Mouse (Mus musculus): ENCODE data around the gene Prr5l. TPM values are rescaled to one million over a fixed set of nuclear protein-coding genes. Genes with fewer than 3 reads are reported as not detected.
A peak's percentile ranks its signal among the peaks of the same experiment; 100 is the strongest.

Gene Prr5l
- total and polyA plus RNA-seq, 3 experiments, result 0.89 to 3.4 (median 1.4) TPM

DNA sequence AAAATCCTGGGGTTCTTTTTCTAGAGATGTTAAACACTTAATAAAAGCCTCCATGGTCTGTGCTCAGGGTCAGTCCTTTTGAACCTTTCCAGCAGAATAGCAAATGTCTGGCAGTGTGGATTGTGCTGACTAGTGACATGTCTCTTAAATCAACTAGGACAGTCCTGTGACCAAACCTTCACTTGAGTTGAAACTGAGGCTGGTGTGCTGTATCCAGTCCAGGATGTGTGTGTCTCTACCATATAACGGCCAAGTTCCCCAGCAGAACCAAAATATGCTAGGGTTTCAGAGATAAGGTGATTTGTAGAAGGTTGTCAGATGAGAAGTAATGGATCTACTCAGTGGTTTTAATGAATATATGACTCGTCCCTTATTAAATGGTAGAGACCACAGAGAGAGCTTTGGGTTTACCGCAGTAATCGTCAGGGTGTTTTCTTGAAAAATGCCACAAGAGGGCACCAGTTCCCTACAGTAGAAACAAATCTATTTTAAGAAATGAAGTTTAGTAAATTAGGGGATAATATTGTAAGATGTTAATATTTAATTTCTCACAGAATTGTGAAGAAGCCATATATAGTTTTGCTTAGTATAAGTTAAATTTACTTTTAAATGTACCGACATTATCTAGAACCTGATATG, 189.1 kb downstream of the Prr5l start:
- no peaks in the 10 kb centered on the region for H3K79me2 ChIP-seq (replicated peaks; ENCODE audit: control insufficient read depth, insufficient read depth, low read length)
- H3K9ac ChIP-seq (ENCODE audit: low read depth, low read length), result no peak overlapping the region
- H3K4me1 ChIP-seq (ENCODE audit: control insufficient read depth, insufficient read depth, low read length), result no peaks in the 10 kb centered on the region
- WGBS, result 46% methylated on average over 5 of the region's 5 CpGs
- H3K4me3 ChIP-seq, result no peak overlapping the region
- H3K27ac ChIP-seq, result no peak overlapping the region
- TF ChIP-seq POLR2A (IDR thresholded peaks at IDR 0.05; ENCODE audit: insufficient read depth, low read depth, low read length) (no peak), EP300 (IDR thresholded peaks at IDR 0.05; ENCODE audit: insufficient read depth, low read depth, low read length) (no peak), CTCF (IDR thresholded peaks at IDR 0.05) (peak; percentile 86)
- H3K27me3 ChIP-seq (ENCODE audit: control insufficient read depth, insufficient read depth, low read length), result no peaks in the 10 kb centered on the region
- peaks cover 8% of the 10 kb centered on the region for H3K36me3 ChIP-seq (ENCODE audit: control insufficient read depth, insufficient read depth, low read length)
- DNase-seq, result no peak
- intact Hi-C loops (cut with DNase I), result loop anchor here (2.0 kb wide), 2 partner anchors 135 to 177 kb away; no protein-coding TSS in a partner anchor

DNA sequence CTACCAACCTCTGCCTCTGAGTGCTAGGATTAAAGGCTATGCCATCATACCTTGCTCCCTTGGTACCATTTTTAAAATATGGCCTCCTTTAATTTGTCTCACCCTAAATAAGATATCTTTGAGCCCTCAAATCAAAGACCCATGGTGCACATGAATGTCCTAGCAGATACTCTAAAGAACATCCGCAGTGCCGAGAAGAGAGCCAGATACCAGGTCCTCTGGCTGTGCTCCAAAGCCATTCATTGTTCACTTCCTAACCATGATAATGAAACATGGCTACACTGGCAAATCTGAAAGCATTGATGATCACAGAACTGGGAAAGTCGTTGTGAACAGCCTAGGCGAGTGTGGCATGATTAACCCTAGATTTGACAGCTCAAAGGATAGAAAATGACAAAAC, 189.8 kb downstream of the Prr5l start:
- H3K27ac ChIP-seq, result no peak overlapping the region
- H3K4me3 ChIP-seq, result no peak overlapping the region
- no peaks in the 10 kb centered on the region for H3K4me1 ChIP-seq (ENCODE audit: control insufficient read depth, insufficient read depth, low read length)
- TF ChIP-seq CTCF (IDR thresholded peaks at IDR 0.05), result no peak
- TF ChIP-seq EP300 (IDR thresholded peaks at IDR 0.05; ENCODE audit: insufficient read depth, low read depth, low read length), result no peak
- TF ChIP-seq POLR2A (IDR thresholded peaks at IDR 0.05; ENCODE audit: insufficient read depth, low read depth, low read length), result no peak
- no peaks in the 10 kb centered on the region for H3K79me2 ChIP-seq (replicated peaks; ENCODE audit: control insufficient read depth, insufficient read depth, low read length)
- DNase-seq, result no peak
- H3K27me3 ChIP-seq (ENCODE audit: control insufficient read depth, insufficient read depth, low read length), result no peaks in the 10 kb centered on the region
- peaks cover 8% of the 10 kb centered on the region for H3K36me3 ChIP-seq (ENCODE audit: control insufficient read depth, insufficient read depth, low read length)
- no peak overlapping the region for H3K9ac ChIP-seq (ENCODE audit: low read depth, low read length)
- intact Hi-C loops (cut with DNase I), result no loop called here
- 26% methylated on average over 4 of the region's 4 CpGs for WGBS

DNA sequence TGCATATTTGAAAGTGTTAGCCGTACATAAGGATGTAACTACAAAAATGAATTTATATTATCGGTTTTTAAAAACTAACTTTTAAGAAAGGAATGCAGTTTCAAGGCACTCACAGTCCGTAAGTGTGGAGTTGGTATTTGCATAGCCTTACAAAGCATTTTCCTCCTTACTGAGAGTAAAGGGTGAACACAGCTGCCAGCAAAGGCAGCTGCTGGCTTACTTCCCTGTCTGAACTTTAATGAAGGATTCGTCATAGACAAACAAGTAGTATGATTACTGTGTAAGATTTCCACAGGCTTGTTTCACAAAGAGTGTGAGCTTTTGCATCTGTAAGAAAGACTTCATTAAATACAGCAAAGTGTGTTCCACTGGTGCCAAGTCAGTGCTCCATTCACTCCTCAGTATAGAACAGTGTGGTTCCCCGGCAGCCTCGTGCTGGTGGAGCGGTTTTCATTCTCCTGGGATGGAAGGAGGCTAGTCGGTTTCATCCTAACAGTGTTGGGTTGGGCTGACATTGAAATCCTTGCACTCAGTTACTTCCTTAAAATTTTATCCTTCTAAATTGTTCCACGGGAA, 192.5 kb downstream of the Prr5l start:
- Histone ChIP-seq H3K9ac (ENCODE audit: low read depth, low read length) (no peak overlapping the region), H3K36me3 (ENCODE audit: control insufficient read depth, insufficient read depth, low read length) (peaks cover 8% of the 10 kb centered on the region), H3K4me3 (no peak overlapping the region), H3K27me3 (ENCODE audit: control insufficient read depth, insufficient read depth, low read length) (no peaks in the 10 kb centered on the region), H3K4me1 (ENCODE audit: control insufficient read depth, insufficient read depth, low read length) (no peaks in the 10 kb centered on the region), H3K27ac (no peak overlapping the region), H3K79me2 (replicated peaks; ENCODE audit: control insufficient read depth, insufficient read depth, low read length) (peaks cover 3% of the 10 kb centered on the region; the same call in 1 of the 2 replicates)
- WGBS, result 86% methylated on average over 9 of the region's 9 CpGs
- intact Hi-C loops (cut with DNase I), result no loop called here
- no peak for TF ChIP-seq POLR2A (IDR thresholded peaks at IDR 0.05; ENCODE audit: insufficient read depth, low read depth, low read length)
- TF ChIP-seq EP300 (IDR thresholded peaks at IDR 0.05; ENCODE audit: insufficient read depth, low read depth, low read length), result no peak
- TF ChIP-seq CTCF (IDR thresholded peaks at IDR 0.05), result no peak
- DNase-seq, result no peak

DNA sequence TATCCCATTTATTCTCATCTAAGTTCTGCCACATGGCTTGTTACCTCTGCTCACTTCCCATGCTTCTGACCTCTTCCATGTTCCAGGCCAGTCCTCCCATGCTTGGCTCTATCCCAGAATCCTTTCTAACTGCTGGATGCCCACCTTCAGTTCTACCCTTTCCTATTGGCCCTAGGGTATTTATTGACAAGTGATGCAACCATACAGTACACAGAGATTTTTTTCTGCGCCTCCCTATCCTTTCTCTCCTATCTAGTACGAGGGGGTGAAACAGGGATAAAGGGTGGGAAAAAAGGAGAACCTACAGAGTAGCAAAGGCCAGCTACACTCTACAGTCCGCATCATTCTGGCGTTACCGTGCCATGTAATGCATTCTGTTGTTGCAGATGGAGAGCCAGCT, 194.8 kb downstream of the Prr5l start:
- Histone ChIP-seq H3K36me3 (ENCODE audit: control insufficient read depth, insufficient read depth, low read length) (peaks cover 2% of the 10 kb centered on the region; the same call in 1 of the 2 replicates), H3K4me3 (no peak overlapping the region)
- no peak for TF ChIP-seq POLR2A (IDR thresholded peaks at IDR 0.05; ENCODE audit: insufficient read depth, low read depth, low read length)
- TF ChIP-seq EP300 (IDR thresholded peaks at IDR 0.05; ENCODE audit: insufficient read depth, low read depth, low read length), result no peak
- TF ChIP-seq CTCF (IDR thresholded peaks at IDR 0.05), result no peak

DNA sequence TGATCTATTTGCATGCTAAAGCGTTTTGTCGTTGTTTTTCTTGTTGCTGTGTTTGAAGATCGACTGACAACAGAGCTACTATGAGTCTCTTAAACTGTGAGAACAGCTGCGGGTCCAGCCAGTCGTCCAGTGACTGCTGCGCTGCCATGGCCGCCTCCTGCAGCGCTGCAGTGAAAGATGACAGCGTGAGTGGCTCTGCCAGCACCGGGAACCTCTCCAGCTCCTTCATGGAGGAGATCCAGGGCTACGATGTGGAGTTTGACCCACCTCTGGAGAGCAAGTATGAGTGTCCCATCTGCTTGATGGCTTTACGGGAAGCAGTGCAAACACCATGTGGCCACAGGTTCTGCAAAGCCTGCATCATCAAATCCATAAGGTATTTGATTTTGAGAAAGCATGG, 198.4 kb downstream of the Prr5l start:
- H3K27ac ChIP-seq, result no peak overlapping the region
- no peaks in the 10 kb centered on the region; the same call in 1 of the 2 replicates for H3K4me1 ChIP-seq (ENCODE audit: control insufficient read depth, insufficient read depth, low read length)
- H3K27me3 ChIP-seq (ENCODE audit: control insufficient read depth, insufficient read depth, low read length), result no peaks in the 10 kb centered on the region
- WGBS, result 67% methylated on average over 12 of the region's 12 CpGs
- no peak overlapping the region for H3K4me3 ChIP-seq
- 0 out of 2 replicates have a peak, but pooled peaks cover 2% of the 10 kb centered on the region for H3K36me3 ChIP-seq (ENCODE audit: control insufficient read depth, insufficient read depth, low read length)
- peak; percentile 42 to 44 for DNase-seq
- H3K79me2 ChIP-seq (replicated peaks; ENCODE audit: control insufficient read depth, insufficient read depth, low read length), result peaks cover 3% of the 10 kb centered on the region; the same call in 1 of the 2 replicates
- no peak overlapping the region for H3K9ac ChIP-seq (ENCODE audit: low read depth, low read length)
- intact Hi-C loops (cut with DNase I), result no loop called here
- TF ChIP-seq EP300 (IDR thresholded peaks at IDR 0.05; ENCODE audit: insufficient read depth, low read depth, low read length) (no peak), POLR2A (IDR thresholded peaks at IDR 0.05; ENCODE audit: insufficient read depth, low read depth, low read length) (no peak), CTCF (IDR thresholded peaks at IDR 0.05) (no peak)

More for the DNA sequence above, 194.8 kb downstream of the Prr5l start:
- no peaks in the 10 kb centered on the region; the same call in 1 of the 2 replicates for H3K4me1 ChIP-seq (ENCODE audit: control insufficient read depth, insufficient read depth, low read length)
- no peak for DNase-seq
- H3K27me3 ChIP-seq (ENCODE audit: control insufficient read depth, insufficient read depth, low read length), result no peaks in the 10 kb centered on the region
- peaks cover 3% of the 10 kb centered on the region; the same call in 1 of the 2 replicates for H3K79me2 ChIP-seq (replicated peaks; ENCODE audit: control insufficient read depth, insufficient read depth, low read length)
- intact Hi-C loops (cut with DNase I), result no loop called here
- WGBS, result 91% methylated on average over 5 of the region's 5 CpGs
- H3K27ac ChIP-seq, result no peak overlapping the region
- no peak overlapping the region for H3K9ac ChIP-seq (ENCODE audit: low read depth, low read length)

Measured in heart, adult 2 months (tissue).